Mouse (Mus musculus) spleen, postnatal 36 days (tissue): ENCODE results near the gene Kif3c.
A peak's percentile ranks its signal among the peaks of the same experiment; 100 is the strongest.

Source experiments
- DNase-seq, 2 experiments: peaks; one replicate each; pipeline ENCODE4 v3.0.0; 2022; ENCODE audit warnings: low spot score in 2 of 2, mixed read lengths in 1 of 2

The Kif3c gene

GRCm38 (mm10) chr12:3424179-3424578 lies 59.2 kb downstream of the Kif3c start:
- no peak for DNase-seq

DNA sequence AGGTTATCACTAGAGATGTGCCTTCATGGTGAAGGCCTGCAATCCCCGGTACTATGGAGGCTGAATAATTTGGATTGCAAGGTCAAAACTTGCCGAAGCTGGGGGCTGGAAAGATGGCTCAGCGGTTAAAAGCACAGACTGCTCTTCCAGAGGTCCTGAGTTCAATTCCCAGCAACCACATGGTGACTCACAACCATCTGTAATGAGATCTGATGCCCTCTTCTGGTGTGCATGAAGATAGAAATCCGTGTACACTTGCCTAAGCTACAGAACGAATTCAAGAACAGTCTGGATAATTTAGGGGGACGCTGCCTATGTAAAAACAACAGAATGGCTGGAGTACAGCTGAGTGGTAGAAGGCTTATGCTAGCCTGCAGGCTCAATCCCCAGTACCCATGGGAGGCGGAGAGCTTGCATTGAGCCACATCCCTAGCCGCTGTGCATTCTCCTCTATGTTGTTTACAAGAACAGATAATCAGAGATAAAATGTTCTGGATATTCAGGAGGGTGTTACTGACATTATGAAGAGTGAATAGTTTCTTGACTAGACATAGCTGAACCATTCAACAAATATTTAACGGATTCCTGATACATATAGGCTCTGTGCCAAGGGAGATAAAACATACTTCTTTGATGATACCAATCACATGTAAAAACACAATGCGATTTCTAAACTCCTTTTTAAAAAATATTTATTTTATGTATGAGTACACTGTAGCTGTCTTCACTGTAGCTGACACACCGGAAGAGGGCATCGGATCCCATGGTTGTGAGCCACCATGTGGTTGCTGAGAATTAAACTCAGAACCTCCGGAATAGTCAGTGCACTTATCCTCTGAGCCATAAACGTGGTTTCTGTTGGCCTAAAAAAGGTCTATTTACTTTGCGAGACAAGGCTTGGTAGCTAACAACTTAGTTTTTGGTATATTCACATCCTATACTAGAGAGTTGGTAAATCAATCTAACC lies 60.7 kb downstream of the Kif3c start:
- peak; percentile 22 to 31 for DNase-seq

DNA sequence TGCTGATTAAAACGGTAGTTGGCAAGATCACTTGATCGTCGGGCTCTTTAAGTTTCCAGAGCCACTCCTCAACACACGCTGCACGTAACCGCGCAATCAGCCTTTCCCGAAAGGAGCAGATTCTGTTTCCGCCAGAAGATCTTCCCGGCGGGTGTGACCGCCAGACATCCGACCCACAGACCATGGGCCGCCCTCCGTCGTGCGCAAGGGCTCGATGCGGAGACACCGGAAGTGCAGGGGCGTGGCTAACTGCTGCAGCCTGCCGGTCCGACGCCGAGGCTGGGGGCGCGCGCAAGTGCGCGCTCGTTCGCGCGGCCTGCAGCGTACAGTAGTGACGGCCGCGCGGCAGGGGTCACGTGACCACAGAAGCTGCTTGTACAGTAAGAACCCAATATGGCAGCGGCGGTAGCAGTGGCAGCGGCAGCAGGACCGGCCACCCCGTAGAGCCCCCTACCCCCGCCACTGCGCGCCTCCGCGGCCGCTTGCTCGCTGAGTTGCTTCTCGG lies 61.6 kb downstream of the Kif3c start, which contains the start of gene Asxl2:
Gene Asxl2, plus strand, starts transcription at position 328 of the 505 bp plus-strand sequence.
- DNase-seq, result peak; percentile 99

GRCm38 (mm10) chr12:3427067-3427889 lies 62.3 kb downstream of the Kif3c start:
- peak; percentile 68 to 77 for DNase-seq

- DNase-seq, result no peak
Measured at GRCm38 (mm10) chr12:3427891-3428775, 63.2 kb downstream of the Kif3c start.

- no peak for DNase-seq
Measured at GRCm38 (mm10) chr12:3429681-3430442, 64.9 kb downstream of the Kif3c start.

DNA sequence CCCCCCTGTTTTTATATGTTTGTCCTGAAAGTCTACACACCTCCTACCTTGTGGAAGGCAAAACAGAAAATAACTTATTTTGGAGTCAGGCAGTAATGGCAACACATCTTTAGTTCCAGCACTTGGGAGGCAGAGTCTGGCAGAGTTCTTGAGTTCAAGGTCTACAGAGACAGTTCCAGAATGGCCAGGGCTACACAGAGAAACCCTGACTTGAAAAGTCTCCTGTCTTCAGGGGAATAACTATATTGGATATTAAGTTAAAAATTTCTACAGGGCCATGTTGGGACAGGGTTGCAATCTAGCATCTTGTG lies 65.5 kb downstream of the Kif3c start:
- no peak for DNase-seq

GRCm38 (mm10) chr12:3430985-3431384 lies 66.1 kb downstream of the Kif3c start:
- DNase-seq, result no peak

DNA sequence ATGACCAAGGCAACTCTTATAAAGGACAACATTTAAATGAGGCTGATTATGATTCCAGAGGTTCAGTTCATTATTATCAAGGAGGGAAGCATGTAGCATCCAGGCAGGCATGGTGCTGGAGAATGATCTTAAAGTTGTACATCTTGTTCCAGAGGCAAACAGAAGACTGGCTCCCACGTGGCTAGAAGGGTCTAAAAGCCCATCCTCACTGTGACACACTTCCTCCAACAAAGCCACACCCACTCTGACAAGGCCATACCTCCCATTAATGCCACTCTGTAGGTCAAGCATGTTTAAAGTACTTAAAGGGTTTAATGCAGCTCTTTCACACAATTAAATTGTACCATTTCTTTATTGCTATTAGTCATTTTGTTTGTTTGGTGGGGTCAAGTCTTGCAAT lies 68.8 kb downstream of the Kif3c start:
- no peak for DNase-seq

DNA sequence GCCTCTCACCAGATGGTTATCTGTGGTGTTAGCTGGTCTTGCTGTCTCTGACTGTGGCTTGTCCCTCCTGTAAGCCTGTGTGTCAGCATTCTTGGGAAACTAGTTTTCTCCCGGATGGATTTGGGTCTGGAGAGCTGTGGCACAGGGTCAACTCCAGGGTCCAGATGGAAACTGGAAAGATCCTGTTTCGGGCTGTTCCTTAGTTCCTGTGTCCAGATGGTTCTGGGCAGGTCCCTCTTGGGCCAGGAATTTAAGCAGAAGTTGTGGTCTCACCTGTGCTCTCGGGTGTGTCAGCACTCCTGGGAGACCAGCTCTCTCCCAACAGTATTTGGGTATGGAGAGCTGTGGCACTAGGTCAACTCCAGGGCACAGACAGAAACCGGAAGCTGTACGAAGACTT lies 71.5 kb downstream of the Kif3c start:
- no peak for DNase-seq

DNA sequence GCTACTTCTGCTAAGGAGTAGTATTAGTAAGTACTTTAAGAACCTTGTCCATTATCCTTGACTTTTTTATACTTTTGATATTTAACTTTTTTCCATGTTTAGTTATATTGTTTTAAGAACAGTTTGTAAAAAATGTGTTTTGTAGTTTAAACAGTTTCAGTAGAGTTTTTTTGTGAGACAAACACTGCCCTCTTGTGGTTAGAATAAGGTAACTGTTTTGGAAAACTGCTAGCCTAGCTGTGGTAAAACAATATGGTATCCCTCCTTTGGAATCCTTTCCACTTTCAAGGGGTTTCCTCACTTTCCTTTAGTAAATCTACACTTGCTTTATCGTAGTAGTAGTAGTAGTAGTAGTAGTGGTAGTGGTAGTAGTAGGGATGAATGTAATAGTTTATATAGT lies 72.9 kb downstream of the Kif3c start:
- DNase-seq, result no peak

DNA sequence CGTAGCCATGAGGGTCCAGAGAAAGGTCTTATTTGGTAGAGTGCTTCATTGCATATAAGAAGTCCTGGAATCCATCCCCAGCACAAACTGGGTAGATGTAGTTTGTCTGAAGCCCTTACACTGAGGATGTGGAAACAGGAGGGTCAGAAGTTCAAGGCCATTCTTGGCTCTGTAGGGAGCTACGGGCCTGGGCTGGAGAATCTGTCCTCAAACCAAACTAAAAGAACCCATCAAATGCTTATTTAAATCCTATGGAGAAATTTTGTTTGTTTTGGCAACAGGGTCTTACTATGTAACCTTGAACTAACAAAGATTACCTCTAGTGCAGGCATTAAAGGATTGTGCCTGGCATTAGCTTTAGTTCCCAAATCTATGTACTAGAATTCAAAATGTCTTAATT lies 76.0 kb downstream of the Kif3c start:
- no peak for DNase-seq

DNA sequence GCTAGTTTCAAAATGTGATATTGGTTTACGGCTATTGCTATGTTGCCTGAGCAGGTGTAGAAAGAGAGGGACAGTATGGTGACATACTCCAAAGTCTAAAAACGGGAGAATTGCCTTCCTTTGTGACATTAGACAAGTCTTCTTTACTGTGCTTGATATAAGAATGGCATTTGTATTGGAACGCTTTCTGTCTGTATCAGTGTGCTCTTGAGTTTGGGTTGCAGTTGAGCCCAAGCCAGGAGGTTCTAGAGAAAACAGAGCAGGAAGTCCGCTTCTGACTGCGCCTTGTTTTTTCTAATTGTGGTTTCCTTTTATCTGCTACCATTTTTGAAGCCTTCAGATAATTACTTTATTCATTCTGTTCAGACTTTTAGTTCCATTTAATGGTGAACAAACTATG lies 76.4 kb downstream of the Kif3c start:
- DNase-seq, result no peak

- no peak for DNase-seq
Measured at GRCm38 (mm10) chr12:3453554-3453953, 88.6 kb downstream of the Kif3c start.
